Mouse (Mus musculus) lung, embryonic 16.5 days (tissue): ENCODE data around the gene Rasa3. TPM values are rescaled to one million over a fixed set of nuclear protein-coding genes. Genes with fewer than 3 reads are reported as not detected.

Source experiments
- ATAC-seq: fragments of 200-750 bp; cut with Nextera tagmentation; 2 replicates; pipeline ENCODE4 v1.8.0; 2017; ENCODE audit warnings: low read depth, mild to moderate bottlenecking, moderate library complexity
- H3K27ac ChIP-seq: fragments of 300-500 bp; sonication (generic); 2 replicates; pipeline ENCODE4 v1.5.1; 2014; ENCODE audit warnings: mild to moderate bottlenecking, control low read depth, low read length
- H3K27me3 ChIP-seq: fragments of 300-500 bp; sonication (generic); 2 replicates; pipeline ENCODE4 v1.6.1; 2014; ENCODE audit warnings: low read depth, low read length, mixed read lengths; ENCODE audit not compliant: control insufficient read depth, insufficient read depth
- H3K36me3 ChIP-seq: fragments of 300-500 bp; sonication (generic); 2 replicates; pipeline ENCODE4 v1.6.1; 2014; ENCODE audit warnings: low read length; ENCODE audit not compliant: control insufficient read depth, insufficient read depth
- H3K4me1 ChIP-seq: fragments of 300-500 bp; sonication (generic); replicated peaks from 2 replicates; pipeline ENCODE4 v1.6.1; 2014; ENCODE audit warnings: low read length, mixed read lengths; ENCODE audit not compliant: control insufficient read depth, insufficient read depth
- H3K4me2 ChIP-seq: fragments of 300-500 bp; sonication (generic); 2 replicates; pipeline ENCODE4 v1.6.1; 2014; ENCODE audit warnings: low read depth, low read length, control low read depth
- H3K4me3 ChIP-seq: fragments of 300-500 bp; sonication (generic); 2 replicates; pipeline ENCODE4 v1.5.1; 2014; ENCODE audit warnings: mild to moderate bottlenecking, low read length, control low read depth
- H3K9ac ChIP-seq: fragments of 300-500 bp; sonication (generic); 2 replicates; pipeline ENCODE4 v1.6.1; 2014; ENCODE audit warnings: low read length, control low read depth
- H3K9me3 ChIP-seq: fragments of 300-500 bp; sonication (generic); 2 replicates; pipeline ENCODE4 v1.6.1; 2016; ENCODE audit warnings: low read length; ENCODE audit not compliant: control insufficient read depth
- WGBS: fragments of 180-500 bp; shearing (Covaris S2); extraction: QIAGEN DNeasy Blood & Tissue Kit; methylation state at CpG from one replicate; pipeline ENCODE4 v1.1.7; 2014; 5-methylcytosine and 5-hydroxymethylcytosine counted together
- polyA plus RNA-seq: library from polyadenylated mRNA; unstranded; fragments of >200 nt; fragmentation: Nextera tagmentation; extraction: Ambion mirVana; gene quantifications from 2 replicates; pipeline ENCODE4 v1.2.1, GENCODE M21; 2015

The Rasa3 gene
- polyA plus RNA-seq, 1 experiment from 2014 or later: 50.7 TPM

DNA sequence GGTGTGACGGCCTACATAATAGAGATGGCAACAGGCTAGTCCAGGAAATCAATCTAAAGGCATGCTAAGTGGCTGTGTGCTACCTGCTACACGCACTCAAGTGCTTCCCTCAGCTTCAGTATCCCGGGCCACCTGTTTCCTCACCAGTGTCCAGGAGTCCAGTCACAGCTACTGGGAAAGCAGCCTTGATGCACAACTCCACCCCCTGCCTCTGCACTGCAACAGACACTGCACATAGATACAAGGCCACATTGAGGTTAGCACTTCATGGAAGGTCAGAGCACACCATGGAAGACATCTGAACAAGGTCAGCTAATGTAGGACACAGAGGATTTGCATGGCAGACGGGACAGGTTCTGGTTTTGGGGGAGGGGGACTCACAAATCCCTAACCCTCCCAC lies 11.9 kb downstream of the Rasa3 start:
- H3K36me3 ChIP-seq: no peaks in the 10 kb centered on the region
- peaks cover 39% of the 10 kb centered on the region for H3K4me1 ChIP-seq
- 67% methylated on average over 4 of the region's 4 CpGs for WGBS
- no peak overlapping the region for H3K4me2 ChIP-seq
- no peak for ATAC-seq
- H3K4me3 ChIP-seq: no peak overlapping the region
- H3K9ac ChIP-seq: no peak overlapping the region
- no peaks in the 10 kb centered on the region for H3K27me3 ChIP-seq
- H3K27ac ChIP-seq: no peak overlapping the region
- H3K9me3 ChIP-seq: no peaks in the 10 kb centered on the region

DNA sequence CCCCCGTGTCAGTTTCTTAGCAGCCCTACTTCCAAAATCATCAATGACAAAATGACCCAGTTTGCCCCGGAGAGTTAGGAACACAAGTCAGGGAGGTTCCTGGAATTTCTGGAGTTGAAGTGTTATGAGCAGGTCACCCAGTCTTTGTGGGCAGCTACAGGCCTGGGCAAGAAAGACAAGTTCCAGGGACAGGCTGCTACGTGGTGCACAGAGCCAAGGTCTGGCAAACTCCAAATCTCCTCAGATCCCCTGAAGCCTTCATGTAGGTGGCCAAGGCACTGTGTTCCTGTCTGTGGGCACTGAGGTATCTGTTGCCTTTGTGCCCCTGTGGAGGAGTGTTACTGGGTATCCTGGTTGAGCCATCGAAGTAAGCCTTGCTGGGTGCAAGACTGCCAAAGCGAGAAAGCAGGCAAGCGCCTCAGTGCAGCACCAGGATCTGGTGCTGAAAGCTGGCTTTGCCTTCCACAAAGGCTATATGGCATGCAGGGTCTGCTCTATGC lies 12.6 kb downstream of the Rasa3 start:
- H3K9me3 ChIP-seq: no peaks in the 10 kb centered on the region
- no peak overlapping the region for H3K4me3 ChIP-seq
- H3K36me3 ChIP-seq: no peaks in the 10 kb centered on the region
- H3K27ac ChIP-seq: no peak overlapping the region
- no peak overlapping the region for H3K9ac ChIP-seq
- no peak for ATAC-seq
- peaks cover 33% of the 10 kb centered on the region for H3K4me1 ChIP-seq
- H3K27me3 ChIP-seq: no peaks in the 10 kb centered on the region
- no peak overlapping the region for H3K4me2 ChIP-seq
- WGBS: 77% methylated on average over 6 of the region's 6 CpGs

DNA sequence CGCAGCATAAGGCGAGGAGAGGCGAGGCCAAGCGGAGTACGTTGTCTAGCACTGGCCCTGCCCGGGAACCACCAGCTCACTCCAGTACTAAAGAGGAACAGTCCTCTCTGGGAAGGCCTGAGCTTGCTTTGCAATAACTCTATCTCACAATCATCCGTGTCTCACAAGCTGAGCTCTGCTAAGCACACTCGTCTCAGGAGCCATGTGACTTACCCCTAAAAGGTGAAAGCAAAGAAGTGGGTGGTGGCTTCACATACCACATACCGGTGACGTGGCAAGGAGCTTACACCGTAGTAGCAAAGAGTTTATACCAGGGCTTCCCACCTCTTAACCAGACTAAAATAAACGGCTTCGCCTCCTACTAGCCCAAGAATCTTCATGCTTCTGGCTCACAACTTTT lies 17.1 kb downstream of the Rasa3 start:
- peaks cover 7% of the 10 kb centered on the region; the same call in 1 of the 2 replicates for H3K4me1 ChIP-seq

DNA sequence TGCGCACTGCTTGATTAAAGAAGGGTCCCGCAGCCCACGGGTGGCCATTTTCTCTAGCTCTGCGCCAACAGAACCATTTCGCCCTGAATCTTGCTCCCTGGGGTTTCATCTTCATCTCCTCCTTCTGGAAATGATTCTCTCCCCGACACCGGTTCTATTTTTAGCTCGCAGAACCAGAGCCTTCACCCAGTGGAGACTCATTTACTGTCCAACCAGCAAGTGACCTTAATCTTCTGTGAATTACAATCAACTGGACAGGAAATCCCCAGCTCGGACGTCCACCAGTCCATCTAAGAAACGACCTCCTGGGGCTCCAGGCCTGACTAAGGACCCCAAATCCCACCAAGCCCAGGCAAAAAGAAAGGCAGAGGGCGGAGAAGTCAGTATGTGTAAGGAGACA lies 19.9 kb downstream of the Rasa3 start:
- Histone ChIP-seq H3K9me3 (no peaks in the 10 kb centered on the region), H3K4me2 (no peak overlapping the region), H3K4me1 (peaks cover 11% of the 10 kb centered on the region; the same call in 1 of the 2 replicates), H3K4me3 (no peak overlapping the region), H3K36me3 (no peaks in the 10 kb centered on the region), H3K27me3 (no peaks in the 10 kb centered on the region), H3K9ac (no peak overlapping the region), H3K27ac (no peak overlapping the region)
- no peak for ATAC-seq
- WGBS: 72% methylated on average over 12 of the region's 12 CpGs

More for the DNA sequence above, 17.1 kb downstream of the Rasa3 start:
- Histone ChIP-seq H3K4me3 (no peak overlapping the region), H3K36me3 (no peaks in the 10 kb centered on the region), H3K9ac (no peak overlapping the region), H3K4me2 (no peak overlapping the region), H3K27me3 (no peaks in the 10 kb centered on the region), H3K9me3 (no peaks in the 10 kb centered on the region), H3K27ac (no peak overlapping the region)
- no peak for ATAC-seq
- 74% methylated on average over 13 of the region's 13 CpGs for WGBS

DNA sequence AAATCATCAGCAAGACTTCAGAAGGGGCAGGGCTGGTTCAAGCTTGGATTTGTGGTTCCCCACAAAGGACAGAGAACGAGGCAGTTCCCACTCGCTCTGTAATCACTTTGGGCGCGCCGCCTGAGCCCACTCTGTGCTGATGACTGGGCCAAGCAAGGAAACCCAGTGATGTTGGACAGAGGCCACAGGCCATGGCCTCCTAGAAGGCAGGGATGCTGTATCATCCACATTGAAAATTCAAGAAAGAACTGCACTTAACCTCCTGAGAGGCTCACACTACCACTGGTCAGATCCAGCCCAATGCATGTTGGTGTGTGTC lies 22.4 kb downstream of the Rasa3 start:
- Histone ChIP-seq H3K4me1 (peaks cover 23% of the 10 kb centered on the region), H3K27ac (no peak overlapping the region), H3K36me3 (no peaks in the 10 kb centered on the region), H3K9me3 (no peaks in the 10 kb centered on the region), H3K27me3 (no peaks in the 10 kb centered on the region), H3K9ac (no peak overlapping the region), H3K4me3 (no peak overlapping the region), H3K4me2 (no peak overlapping the region)
- WGBS: 88% methylated on average over 5 of the region's 5 CpGs
- ATAC-seq: no peak

DNA sequence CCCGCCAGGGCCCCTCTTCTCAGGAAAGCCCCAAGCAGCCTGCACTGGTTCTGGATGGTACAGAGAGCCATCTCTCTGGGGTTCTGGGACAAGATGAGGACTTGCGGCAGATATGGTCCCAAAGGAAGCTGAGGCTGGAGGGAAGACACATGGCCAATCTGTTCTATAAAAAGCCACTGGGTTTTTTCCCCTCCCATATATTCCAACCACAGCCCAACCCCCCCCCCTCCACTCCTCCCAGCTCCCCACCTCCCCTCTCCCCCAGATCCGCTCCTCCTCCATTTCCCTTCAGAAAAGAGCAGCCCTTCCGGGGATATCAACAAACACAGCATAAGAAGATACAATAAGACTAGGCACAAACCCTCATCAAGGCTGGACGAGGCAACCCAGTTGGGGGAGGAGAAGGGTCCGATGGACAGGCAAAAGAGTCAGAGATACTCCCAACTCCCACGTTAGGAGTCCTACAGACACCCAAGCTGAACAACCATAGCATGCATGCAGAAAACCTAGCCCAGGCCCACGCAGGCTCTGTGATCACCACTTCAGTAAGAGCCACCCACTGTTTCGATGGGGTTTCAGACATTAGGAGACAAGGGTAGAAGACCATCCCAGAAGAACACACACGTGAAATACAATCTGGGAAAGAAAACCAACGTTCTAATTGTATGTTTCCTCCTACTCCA lies 22.9 kb downstream of the Rasa3 start:
- ATAC-seq: peak; percentile 46; the same call in 1 of the 2 replicates
- Histone ChIP-seq H3K4me2 (no peak overlapping the region), H3K4me1 (peaks cover 28% of the 10 kb centered on the region), H3K36me3 (no peaks in the 10 kb centered on the region), H3K9me3 (no peaks in the 10 kb centered on the region), H3K4me3 (no peak overlapping the region), H3K27ac (0 out of 2 replicates have a peak overlapping the region, but pooled peaks have one; percentile 38), H3K27me3 (no peaks in the 10 kb centered on the region), H3K9ac (no peak overlapping the region)
- WGBS: 61% methylated on average over 11 of the region's 11 CpGs

DNA sequence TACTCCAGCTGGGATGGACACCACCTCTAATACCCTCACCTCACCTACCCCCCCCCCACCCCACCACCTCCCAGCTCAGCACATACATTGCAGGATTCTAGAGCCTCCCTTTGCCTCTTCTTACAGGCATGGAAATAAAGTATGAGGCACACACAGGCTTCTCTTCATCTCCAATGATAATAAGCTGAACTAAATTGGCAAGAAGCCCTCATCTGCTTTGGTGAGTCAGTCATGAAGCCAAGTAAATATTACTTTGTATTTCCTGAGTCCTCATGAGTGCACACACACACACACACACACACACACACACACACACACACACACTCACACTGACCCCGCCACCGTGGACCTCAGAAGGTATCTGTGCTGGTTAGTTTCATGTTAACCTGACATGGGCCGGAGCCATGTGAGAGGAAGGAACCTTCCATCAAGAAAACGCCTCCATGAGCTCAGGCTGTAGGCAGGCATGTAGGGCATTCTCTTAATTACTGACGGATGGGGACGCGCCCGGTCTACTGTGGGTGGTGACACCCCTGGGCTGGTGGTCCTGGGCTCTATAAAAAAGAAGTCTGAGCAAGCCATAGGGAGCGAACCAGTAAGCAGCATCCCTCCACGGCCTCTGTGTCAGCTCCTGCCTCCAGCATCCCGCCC lies 26.7 kb downstream of the Rasa3 start:
- Histone ChIP-seq H3K4me3 (no peak overlapping the region), H3K4me1 (peaks cover 43% of the 10 kb centered on the region), H3K9ac (no peak overlapping the region), H3K36me3 (no peaks in the 10 kb centered on the region), H3K27ac (no peak overlapping the region), H3K9me3 (no peaks in the 10 kb centered on the region), H3K27me3 (no peaks in the 10 kb centered on the region), H3K4me2 (no peak overlapping the region)
- 80% methylated on average over 11 of the region's 11 CpGs for WGBS
- no peak for ATAC-seq

DNA sequence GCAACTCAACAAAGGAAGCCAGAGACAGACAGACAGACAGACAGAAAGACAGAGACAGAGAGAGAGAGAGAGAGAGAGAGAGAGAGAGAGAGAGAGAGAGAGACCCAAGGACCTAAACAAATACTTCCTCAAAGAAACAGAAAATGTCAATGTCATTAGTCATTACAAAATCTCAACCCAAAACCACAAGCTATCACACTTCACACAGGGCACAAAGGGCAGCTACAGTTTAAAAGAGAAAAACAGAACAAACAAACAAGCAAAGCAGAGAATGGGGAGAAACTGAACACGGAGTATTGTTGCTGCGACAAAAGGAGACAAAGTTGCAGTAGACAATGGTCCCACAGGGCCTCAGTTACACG lies 28.3 kb downstream of the Rasa3 start:
- Histone ChIP-seq H3K27ac (peak overlapping the region; percentile 81), H3K4me3 (no peak overlapping the region), H3K4me2 (no peak overlapping the region), H3K36me3 (no peaks in the 10 kb centered on the region), H3K27me3 (no peaks in the 10 kb centered on the region), H3K9me3 (no peaks in the 10 kb centered on the region), H3K4me1 (peaks cover 56% of the 10 kb centered on the region), H3K9ac (no peak overlapping the region)
- WGBS: 24% methylated on average over 3 of the region's 3 CpGs
- no peak for ATAC-seq

DNA sequence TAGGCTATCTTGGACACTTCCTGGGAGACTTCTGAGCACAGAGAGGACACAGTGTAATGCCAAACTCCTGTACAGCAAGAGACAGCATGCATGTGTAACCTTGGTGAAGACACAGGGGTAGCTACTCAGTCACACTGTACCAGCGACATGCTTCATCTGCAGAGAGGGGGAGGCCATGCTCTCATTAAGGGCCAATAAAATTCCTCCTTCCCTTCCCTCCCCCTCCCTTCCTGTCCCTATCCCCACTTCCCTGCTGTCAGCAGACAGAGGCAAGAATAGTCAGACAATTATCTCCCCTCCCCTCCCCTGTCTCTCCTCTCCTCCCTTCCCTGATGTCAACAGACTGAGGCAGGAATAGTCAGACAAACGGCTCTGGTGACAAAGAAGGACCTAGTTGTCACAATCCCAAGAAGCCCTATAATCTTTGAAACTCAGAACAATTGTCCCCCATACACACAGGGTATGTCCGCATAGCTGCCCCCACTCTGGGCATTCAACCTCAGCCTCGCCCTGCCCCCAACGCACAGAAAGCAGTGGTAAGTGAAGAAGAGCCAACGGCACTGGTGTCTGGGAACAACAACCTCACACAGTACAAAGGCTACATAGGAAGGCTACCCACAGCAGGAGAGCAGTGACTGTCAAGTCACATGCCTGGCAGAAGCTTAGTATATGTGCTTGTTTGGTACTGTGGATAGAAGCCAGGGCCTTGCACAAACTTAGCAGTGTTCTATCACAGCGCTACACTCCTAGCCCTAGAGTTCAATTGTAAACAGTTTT lies 28.8 kb downstream of the Rasa3 start:
- Histone ChIP-seq H3K4me3 (no peak overlapping the region), H3K27ac (peak overlapping the region; percentile 81), H3K9me3 (no peaks in the 10 kb centered on the region), H3K4me2 (peak overlapping the region; percentile 4; the same call in 1 of the 2 replicates), H3K36me3 (no peaks in the 10 kb centered on the region), H3K9ac (peak overlapping the region; percentile 21; the same call in 1 of the 2 replicates), H3K4me1 (peaks cover 58% of the 10 kb centered on the region), H3K27me3 (no peaks in the 10 kb centered on the region)
- peak; percentile 76 for ATAC-seq
- WGBS: 29% methylated on average over 7 of the region's 7 CpGs
